Mouse (Mus musculus): ENCODE data around the gene Tmem218.

DNA sequence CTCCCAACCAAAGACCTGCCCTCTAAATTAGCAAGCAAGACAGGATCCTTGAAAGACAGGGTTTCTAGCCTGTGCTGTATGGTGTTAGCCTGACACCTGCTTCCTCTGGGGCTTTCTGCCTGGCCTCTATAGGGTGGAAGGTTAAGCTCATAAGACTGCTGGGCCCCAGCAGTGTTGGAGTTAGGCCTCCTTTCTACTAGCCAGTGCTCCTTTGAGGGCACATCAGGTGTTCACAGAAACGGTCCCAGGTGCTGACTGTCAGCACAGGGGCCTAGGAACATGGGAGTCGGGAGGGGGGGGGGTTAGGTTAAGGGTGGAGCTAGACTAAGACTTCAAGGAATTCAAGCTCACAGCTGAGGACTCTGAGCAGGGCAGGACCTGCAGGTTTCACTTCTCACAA is 37.4 kb downstream of the Tmem218 start:
- no peak for TF ChIP-seq NELFE (IDR thresholded peaks at IDR 0.05; ENCODE audit: low read depth, low read length)
- TF ChIP-seq JUND (IDR thresholded peaks at IDR 0.05; ENCODE audit: low read depth, low read length): no peak
- TF ChIP-seq GATA1 (IDR thresholded peaks at IDR 0.05; ENCODE audit: low read depth, low read length): no peak
- no peak for TF ChIP-seq USF1 (IDR thresholded peaks at IDR 0.05; ENCODE audit: low read depth, low read length)
